Mouse (Mus musculus): ENCODE data around the gene Fbxl14. TPM values are rescaled to one million over a fixed set of nuclear protein-coding genes. Genes with fewer than 3 reads are reported as not detected.
"Not testable (repeated sequence)": the region's sequence is repeated elsewhere in the genome, so short reads cannot be mapped to it uniquely, and the experiment has no call there.

Gene Fbxl14
- 3.4 and 3.6 TPM in 2 replicates for polyA plus RNA-seq (2016; fragmentation: Nextera tagmentation; extraction: Ambion mirVana)

DNA sequence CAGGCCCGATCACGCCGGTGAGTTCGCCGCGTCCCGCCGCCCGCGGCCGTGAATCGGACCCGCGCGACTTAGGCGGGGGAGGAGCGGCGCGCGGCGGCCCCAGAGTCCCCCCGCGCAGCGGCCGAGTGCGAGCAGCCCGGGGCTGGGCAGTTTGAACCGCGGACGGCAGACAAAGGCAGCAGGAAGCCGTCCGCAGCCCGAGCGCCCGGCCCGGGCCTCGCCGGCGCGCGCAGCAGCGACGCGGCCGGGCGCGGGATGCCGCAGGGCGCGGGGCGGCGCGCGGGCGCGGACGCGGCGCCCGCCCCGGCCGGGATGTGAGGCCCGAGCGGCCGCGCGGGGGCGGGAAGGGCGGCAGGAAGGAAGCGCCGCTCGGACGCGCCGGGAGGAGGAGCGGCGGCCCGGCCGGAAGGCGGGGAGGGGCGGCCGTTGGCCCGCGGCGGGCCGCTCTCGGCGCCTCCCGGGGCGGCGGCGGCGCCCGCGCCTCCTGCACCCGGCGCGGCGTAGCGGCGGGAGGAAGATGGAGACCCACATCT is at the start of gene Fbxl14:
Gene Fbxl14 (plus strand): TSS at position 326 of the 533 bp plus-strand sequence.
- Histone ChIP-seq H3K4me1 (peaks cover 62% of the 10 kb centered on the region), H3K36me3 (replicated peaks) (peaks cover 29% of the 10 kb centered on the region)

DNA sequence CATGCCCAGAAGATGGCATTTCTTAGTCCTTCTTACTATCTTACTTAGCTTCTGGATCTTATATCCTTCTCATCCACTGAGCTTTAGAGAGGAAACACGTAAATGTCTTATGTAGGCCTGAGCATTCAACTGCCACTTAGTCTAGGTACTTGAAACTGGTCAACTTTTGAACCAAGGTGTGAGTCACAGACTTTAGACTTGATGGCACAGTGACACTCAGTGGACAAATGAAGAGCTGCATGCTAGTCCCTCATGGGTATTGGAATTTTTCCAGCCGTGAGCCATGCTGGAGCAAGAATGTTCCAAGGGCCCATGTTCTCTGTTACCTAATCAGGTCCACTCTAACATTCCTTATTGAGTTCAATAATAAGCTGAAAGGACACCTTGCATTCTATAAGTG is 49.0 kb upstream of the Fbxl14 start:
- 56% methylated on average over 2 of the region's 2 CpGs for WGBS
- H3K36me3 ChIP-seq (replicated peaks), result peaks cover 29% of the 10 kb centered on the region
- no peak for DNase-seq (ENCODE audit: low spot score)
- H3K4me3 ChIP-seq, result no peak overlapping the region
- H3K4me1 ChIP-seq, result no peaks in the 10 kb centered on the region
- H3K27me3 ChIP-seq (replicated peaks; ENCODE audit: low read depth, poor library complexity, severe bottlenecking), result no peaks in the 10 kb centered on the region
- H3K27ac ChIP-seq (replicated peaks), result no peak overlapping the region
- H3K9me3 ChIP-seq, result no peaks in the 10 kb centered on the region

More for the DNA sequence above, at the start of gene Fbxl14:
- H3K4me3 ChIP-seq, result peak within 1 kb of the TSS; percentile 94
- H3K27me3 ChIP-seq (replicated peaks; ENCODE audit: low read depth, poor library complexity, severe bottlenecking), result no peaks in the 10 kb centered on the region
- WGBS, result 3% methylated on average over 84 of the region's 101 CpGs
- no peak for DNase-seq (ENCODE audit: low spot score)
- no peaks in the 10 kb centered on the region for H3K9me3 ChIP-seq
- peak within 1 kb of the TSS; percentile 100 for H3K27ac ChIP-seq (replicated peaks)

DNA sequence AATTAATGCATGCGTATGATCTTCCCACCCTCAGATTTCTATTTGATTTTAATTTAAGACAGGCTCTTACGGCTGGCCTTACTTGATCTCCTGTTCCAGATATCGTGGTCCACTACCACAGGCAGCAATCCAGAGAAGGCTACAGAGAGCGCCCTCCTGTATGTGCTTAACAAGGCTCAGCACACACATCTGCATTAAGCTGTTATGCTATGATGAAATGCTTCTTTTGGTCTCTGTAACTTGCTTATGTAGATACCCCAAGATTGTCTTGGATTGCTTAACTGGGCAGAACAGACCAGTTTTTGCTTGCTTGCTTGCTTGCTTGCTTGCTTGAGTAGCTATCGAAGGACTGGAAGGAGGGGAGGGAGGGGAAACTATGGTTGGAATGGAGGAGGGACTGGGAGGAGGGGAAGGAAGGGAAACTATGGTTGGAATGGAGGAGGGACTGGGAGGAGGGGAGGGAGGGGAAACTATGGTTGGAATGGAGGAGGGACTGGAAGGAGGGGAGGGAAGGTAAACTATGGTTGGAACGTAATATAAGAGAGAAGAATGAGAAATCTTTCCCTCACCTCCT is 47.6 kb upstream of the Fbxl14 start:
- H3K4me1 ChIP-seq, result no peaks in the 10 kb centered on the region
- 88% methylated on average over 6 of the region's 6 CpGs for WGBS
- no peaks in the 10 kb centered on the region for H3K27me3 ChIP-seq (replicated peaks; ENCODE audit: low read depth, poor library complexity, severe bottlenecking)
- no peak overlapping the region for H3K4me3 ChIP-seq
- peaks cover 29% of the 10 kb centered on the region for H3K36me3 ChIP-seq (replicated peaks)
- H3K9me3 ChIP-seq, result no peaks in the 10 kb centered on the region
- no peak overlapping the region for H3K27ac ChIP-seq (replicated peaks)
- DNase-seq (ENCODE audit: low spot score), result no peak

DNA sequence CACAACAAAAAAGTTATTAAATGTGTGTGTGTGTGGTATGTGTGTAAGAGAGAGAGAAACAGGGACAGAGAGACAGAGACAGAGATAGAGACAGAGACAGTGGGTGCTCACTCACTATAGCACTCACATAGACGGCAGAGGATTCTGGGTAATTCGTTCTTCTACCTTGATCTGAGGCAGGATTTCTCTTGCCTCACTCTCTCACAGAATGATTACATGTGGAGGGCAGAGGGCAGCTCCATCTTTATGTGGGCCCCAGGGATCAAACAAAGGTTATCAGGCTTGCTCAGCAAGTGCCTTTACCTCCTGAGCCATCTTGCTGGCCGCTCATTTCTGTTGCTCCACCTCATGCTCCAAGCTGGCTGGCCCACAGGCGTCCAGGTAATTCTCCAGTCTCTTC is 45.1 kb upstream of the Fbxl14 start:
- no peaks in the 10 kb centered on the region for H3K27me3 ChIP-seq (replicated peaks; ENCODE audit: low read depth, poor library complexity, severe bottlenecking)
- no peak overlapping the region for H3K4me3 ChIP-seq
- peaks cover 20% of the 10 kb centered on the region for H3K36me3 ChIP-seq (replicated peaks)
- H3K9me3 ChIP-seq, result no peaks in the 10 kb centered on the region
- WGBS, result 83% methylated on average over 4 of the region's 4 CpGs
- H3K4me1 ChIP-seq, result peaks cover 16% of the 10 kb centered on the region
- no peak overlapping the region for H3K27ac ChIP-seq (replicated peaks)
- DNase-seq (ENCODE audit: low spot score), result no peak

DNA sequence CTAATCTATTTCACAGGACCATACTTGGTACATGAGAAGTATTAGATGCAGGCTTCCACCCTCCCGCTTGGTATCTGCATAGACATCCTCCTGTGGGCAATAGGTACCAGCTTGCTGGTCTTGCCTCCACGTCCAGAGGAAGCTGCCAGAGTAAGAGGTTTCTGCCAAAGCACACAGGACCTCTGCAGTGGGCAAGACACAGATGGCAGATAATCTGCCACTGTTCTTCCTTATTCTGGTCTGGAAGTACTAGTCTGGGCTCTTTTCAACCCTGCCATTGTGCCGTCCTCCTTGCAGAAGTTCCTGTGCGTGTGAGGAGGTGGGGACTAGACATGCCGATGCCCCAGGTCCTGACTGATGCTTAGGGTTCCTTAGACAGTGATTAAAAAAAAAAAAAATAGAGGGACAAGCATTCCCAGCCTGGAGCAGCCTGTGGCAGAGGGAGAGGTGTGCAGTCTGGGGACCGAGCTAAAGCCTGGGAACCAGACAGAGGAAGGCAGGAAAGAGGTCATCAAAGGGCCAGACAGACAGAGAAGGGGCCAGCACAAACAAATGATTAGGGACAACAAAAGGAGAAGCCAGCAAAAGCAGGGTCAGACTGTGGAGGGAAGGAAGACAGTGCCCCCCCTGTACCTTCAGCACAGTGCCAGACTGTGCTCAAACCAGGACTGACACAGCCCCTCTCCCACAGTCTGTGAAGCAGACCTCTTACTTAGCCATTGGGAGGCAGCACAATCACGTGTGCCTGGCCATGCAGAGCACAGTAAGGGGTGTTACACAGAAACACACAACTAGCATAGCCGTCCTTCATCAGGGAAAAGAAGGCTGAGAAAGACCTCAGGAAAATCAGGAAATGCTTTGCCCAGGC is 41.3 kb upstream of the Fbxl14 start:
- WGBS, result 51% methylated on average over 8 of the region's 8 CpGs
- Histone ChIP-seq H3K4me1 (peaks cover 17% of the 10 kb centered on the region), H3K36me3 (replicated peaks) (peaks cover 19% of the 10 kb centered on the region), H3K9me3 (no peaks in the 10 kb centered on the region), H3K27me3 (replicated peaks; ENCODE audit: low read depth, poor library complexity, severe bottlenecking) (0 out of 2 replicates have a peak, but pooled peaks cover 3% of the 10 kb centered on the region), H3K27ac (replicated peaks) (no peak overlapping the region; the same call in 1 of the 2 replicates), H3K4me3 (no peak overlapping the region)
- DNase-seq (ENCODE audit: low spot score), result no peak

DNA sequence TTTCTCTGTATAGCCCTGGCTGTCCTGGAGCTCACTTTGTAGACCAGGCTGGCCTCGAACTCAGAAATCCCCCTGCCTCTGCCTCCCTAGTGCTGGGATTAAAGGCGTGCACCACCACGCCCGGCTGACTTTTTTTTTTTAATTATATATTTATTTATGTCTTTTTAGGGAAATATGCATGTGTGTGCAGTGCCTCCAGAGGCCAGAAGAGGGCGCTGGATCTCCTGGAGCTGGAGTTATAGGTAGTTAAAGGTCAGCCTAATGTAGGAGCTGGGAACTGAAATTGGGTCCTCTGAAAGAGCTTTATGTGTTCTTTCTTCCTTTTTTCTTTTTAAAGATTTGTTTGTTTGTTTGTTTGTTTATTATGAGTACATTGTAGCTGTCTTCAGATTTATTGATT is 36.7 kb upstream of the Fbxl14 start:
- not testable (repeated sequence) for H3K27ac ChIP-seq (replicated peaks); DNase-seq (ENCODE audit: low spot score); H3K4me3 ChIP-seq; H3K27me3 ChIP-seq (replicated peaks; ENCODE audit: low read depth, poor library complexity, severe bottlenecking); H3K9me3 ChIP-seq
- H3K4me1 ChIP-seq, result peaks cover 22% of the 10 kb centered on the region
- 83% methylated on average over 5 of the region's 5 CpGs for WGBS
- H3K36me3 ChIP-seq (replicated peaks), result peaks cover 14% of the 10 kb centered on the region

DNA sequence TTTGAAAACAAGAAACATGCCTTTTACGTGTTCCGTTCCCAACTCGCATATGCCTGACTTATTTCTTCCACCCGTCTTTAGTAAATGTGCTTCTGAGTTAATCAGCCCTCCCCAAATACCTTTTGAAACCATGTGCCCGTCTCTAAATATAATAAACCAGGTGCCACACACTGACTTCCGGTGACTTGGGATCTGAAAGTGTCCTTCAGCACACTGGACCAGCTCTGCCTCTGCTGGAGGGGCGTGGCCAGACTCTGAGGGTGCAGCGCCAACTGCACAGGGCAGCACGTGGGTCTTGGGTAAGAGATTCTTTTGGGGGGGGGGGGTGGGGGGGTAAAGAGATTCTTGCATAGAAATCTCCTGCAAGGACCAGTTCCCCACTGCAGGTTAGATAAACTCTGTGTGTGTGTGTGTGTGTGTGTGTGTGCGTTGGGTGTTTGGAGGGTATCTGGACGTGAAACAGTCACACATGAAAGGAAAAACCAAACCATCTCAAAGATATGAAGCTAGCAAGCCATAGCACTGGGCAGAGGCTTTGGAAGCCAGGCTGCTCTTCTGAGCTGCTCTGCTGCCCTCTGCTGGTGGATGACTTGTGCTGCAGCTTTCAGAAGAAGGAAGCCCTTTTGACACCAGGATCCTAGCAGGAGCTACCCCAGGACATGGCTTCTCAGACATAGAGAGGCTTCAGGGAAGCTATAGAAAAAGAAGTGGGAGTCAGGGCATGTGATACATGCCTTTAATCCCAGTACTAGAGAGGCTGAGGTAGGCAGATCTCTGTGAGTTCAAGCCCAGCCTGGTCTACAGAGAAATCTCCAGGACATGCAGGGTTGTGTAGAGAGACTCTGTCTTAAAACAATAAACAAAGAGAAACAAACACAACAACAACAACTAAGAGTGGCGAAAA is 35.5 kb upstream of the Fbxl14 start:
- H3K4me3 ChIP-seq, result no peak overlapping the region
- peaks cover 3% of the 10 kb centered on the region; the same call in 1 of the 2 replicates for H3K27me3 ChIP-seq (replicated peaks; ENCODE audit: low read depth, poor library complexity, severe bottlenecking)
- peaks cover 14% of the 10 kb centered on the region for H3K36me3 ChIP-seq (replicated peaks)
- no peak overlapping the region for H3K27ac ChIP-seq (replicated peaks)
- peaks cover 21% of the 10 kb centered on the region for H3K4me1 ChIP-seq
- peak; percentile 83 for DNase-seq (ENCODE audit: low spot score)
- 51% methylated on average over 12 of the region's 12 CpGs for WGBS
- no peaks in the 10 kb centered on the region for H3K9me3 ChIP-seq

DNA sequence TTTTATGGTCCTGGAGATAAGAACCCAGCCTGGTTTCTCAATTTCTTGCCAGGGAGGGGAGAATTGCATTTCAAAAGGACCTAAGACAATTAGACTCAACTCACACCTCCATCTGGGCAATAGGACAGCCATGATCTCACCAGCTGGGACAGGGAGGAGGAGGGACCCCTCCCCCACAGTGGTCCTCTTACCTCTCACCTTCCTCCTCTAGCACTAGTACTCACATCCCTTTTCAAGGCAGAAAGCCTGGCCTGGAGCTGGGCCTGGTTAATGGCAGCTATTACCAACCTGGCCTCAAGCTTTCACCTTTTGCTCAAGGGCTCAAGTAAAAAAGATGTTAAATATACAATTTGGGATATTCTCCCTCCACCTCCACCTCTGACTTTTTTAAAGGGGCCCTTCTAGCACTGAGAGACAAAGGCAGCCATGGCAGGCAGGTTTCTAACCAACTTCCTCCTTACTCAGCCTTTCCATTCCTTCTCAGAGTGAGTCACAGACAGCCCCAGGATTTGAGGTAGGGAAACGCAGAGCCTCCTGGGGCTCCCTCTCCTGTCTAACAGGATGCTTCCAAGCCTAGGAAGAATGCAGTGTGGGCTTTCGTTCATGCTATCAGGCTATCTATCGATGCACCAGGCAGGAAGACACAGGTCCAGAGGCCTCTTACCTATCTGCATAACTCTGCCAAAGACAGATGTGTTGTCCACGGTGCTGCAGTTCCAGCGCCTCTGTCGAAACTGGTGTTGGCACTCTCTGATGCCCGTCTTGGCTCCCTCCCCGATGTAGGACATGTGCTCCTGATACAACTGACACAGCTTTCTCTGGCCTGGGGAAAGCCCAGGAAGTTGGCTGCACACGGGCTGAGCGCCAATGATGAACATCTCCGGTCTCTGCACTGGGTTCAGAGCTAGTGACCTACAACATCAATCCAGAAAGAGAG is 33.5 kb upstream of the Fbxl14 start:
- no peak for DNase-seq (ENCODE audit: low spot score)
- WGBS, result 74% methylated on average over 11 of the region's 11 CpGs
- no peaks in the 10 kb centered on the region for H3K9me3 ChIP-seq

DNA sequence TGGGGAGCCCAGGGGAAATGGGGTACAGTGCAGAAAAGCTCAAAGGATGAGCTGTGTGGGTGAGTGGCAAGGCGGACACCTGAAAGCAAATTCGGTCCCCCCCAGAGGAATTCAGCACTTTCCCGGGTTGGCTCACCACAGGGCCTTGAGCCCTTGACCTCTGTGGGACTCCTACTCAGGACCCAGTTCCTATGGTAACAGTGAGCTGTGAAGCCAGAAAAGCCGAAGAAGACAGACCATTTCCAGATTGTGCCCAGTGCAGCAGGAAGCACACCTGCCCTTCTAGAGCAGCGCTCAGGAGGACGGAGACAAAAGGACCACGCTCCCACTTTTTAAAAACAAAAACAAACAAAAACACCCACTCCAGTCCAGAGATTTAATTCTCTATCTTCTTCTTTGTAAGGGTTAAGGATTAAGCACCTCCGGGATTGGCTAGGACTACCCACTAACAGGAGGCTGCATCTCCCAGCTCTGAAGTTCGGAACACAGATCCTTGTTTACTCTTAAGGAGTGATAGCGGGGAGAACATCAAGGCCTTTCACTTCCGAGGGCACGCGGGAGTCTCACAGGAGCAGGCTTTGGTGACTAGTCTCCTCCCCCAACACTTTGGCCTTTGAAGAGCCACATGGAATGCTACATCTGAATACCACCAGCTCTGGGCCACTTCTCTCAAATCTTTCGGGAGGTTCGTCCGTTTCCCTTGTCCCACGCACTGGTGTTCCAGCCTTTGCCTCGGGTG is 31.0 kb upstream of the Fbxl14 start:
- 5% methylated on average over 18 of the region's 18 CpGs for WGBS
- Histone ChIP-seq H3K4me1 (peaks cover 54% of the 10 kb centered on the region), H3K36me3 (replicated peaks) (0 out of 2 replicates have a peak, but pooled peaks cover 5% of the 10 kb centered on the region), H3K4me3 (peak overlapping the region; percentile 55), H3K9me3 (no peaks in the 10 kb centered on the region), H3K27me3 (replicated peaks; ENCODE audit: low read depth, poor library complexity, severe bottlenecking) (peaks cover 16% of the 10 kb centered on the region), H3K27ac (replicated peaks) (peak overlapping the region; percentile 69; the same call in 1 of the 2 replicates)
- peak; percentile 46 for DNase-seq (ENCODE audit: low spot score)

More for the DNA sequence above, 33.5 kb upstream of the Fbxl14 start:
- Histone ChIP-seq H3K27ac (replicated peaks) (no peak overlapping the region), H3K36me3 (replicated peaks) (0 out of 2 replicates have a peak, but pooled peaks cover 5% of the 10 kb centered on the region), H3K4me1 (peaks cover 33% of the 10 kb centered on the region), H3K4me3 (no peak overlapping the region), H3K27me3 (replicated peaks; ENCODE audit: low read depth, poor library complexity, severe bottlenecking) (peaks cover 15% of the 10 kb centered on the region)

DNA sequence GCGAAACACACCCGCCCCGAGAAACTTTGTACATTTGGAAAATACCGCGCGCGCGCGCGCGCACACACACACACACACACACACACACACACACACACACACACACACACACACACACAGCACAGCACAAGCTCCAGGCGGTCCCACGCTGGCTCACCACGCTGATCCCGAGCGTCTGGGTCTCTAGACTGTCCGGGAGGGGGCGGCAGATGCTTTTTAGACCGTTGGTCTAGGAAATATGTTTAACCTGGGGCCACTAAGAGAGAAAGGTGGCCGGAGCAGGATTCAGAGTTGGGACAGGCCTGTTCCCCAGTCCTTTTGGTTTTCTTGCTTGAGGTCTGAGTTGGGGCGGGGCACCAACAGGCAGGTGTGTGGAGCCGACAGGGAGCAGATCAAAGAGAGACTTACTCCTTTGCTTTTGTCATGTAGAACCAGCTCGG is 30.4 kb upstream of the Fbxl14 start:
- Histone ChIP-seq H3K9me3 (no peaks in the 10 kb centered on the region), H3K27me3 (replicated peaks; ENCODE audit: low read depth, poor library complexity, severe bottlenecking) (peaks cover 16% of the 10 kb centered on the region), H3K4me3 (peak overlapping the region; percentile 55), H3K27ac (replicated peaks) (peak overlapping the region; percentile 69; the same call in 1 of the 2 replicates), H3K36me3 (replicated peaks) (0 out of 2 replicates have a peak, but pooled peaks cover 5% of the 10 kb centered on the region), H3K4me1 (peaks cover 50% of the 10 kb centered on the region)
- peak; percentile 79 for DNase-seq (ENCODE audit: low spot score)
- 4% methylated on average over 23 of the region's 23 CpGs for WGBS

Measured in embryonic facial prominence, embryonic 10.5 days (tissue).